Mouse (Mus musculus): ENCODE results near the gene Scn7a.

Gene Scn7a

GRCm38 (mm10) chr2:66784765-66785164 lies at the start of gene Scn7a:
Gene Scn7a, minus strand, starts transcription at chr2:66784914.
- DNase-seq: no peak

GRCm38 (mm10) chr2:66827729-66828128 lies 43.0 kb upstream of the Scn7a start:
- DNase-seq: no peak

GRCm38 (mm10) chr2:66819862-66820559 lies 35.3 kb upstream of the Scn7a start:
- no peak for DNase-seq

- DNase-seq: peak; percentile 5
Observed at GRCm38 (mm10) chr2:66799676-66800249, 15.0 kb upstream of the Scn7a start.

GRCm38 (mm10) chr2:66797493-66797892 lies 12.8 kb upstream of the Scn7a start:
- no peak for DNase-seq

GRCm38 (mm10) chr2:66791629-66792028 lies 6.9 kb upstream of the Scn7a start:
- DNase-seq: no peak

GRCm38 (mm10) chr2:66780884-66781283 lies 3.8 kb downstream of the Scn7a start:
- DNase-seq: no peak

- DNase-seq: no peak
Observed at GRCm38 (mm10) chr2:66767980-66768379, 16.7 kb downstream of the Scn7a start.

GRCm38 (mm10) chr2:66765170-66765569 lies 19.5 kb downstream of the Scn7a start:
- DNase-seq: no peak

- no peak for DNase-seq
Observed at GRCm38 (mm10) chr2:66762905-66763304, 21.8 kb downstream of the Scn7a start.

GRCm38 (mm10) chr2:66728002-66728401 lies 56.7 kb downstream of the Scn7a start:
- DNase-seq: no peak

GRCm38 (mm10) chr2:66727585-66727974 lies 57.1 kb downstream of the Scn7a start:
- peak; percentile 19 for DNase-seq

GRCm38 (mm10) chr2:66726878-66727584 lies 57.7 kb downstream of the Scn7a start:
- no peak for DNase-seq

GRCm38 (mm10) chr2:66712071-66712470 lies 72.6 kb downstream of the Scn7a start:
- DNase-seq: no peak

- no peak for DNase-seq
Observed at GRCm38 (mm10) chr2:66692300-66692699, 92.4 kb downstream of the Scn7a start.

- DNase-seq: no peak
Observed at GRCm38 (mm10) chr2:66661988-66662387, 122.7 kb downstream of the Scn7a start.

- no peak for DNase-seq
Observed at GRCm38 (mm10) chr2:66656430-66656829, 128.3 kb downstream of the Scn7a start.

- no peak for DNase-seq
Observed at GRCm38 (mm10) chr2:66655431-66655830, 129.3 kb downstream of the Scn7a start.

GRCm38 (mm10) chr2:66644384-66644783 lies 140.3 kb downstream of the Scn7a start:
- DNase-seq: no peak

GRCm38 (mm10) chr2:66634580-66635359 lies 149.9 kb downstream of the Scn7a start, which contains the start of gene Scn9a:
Gene Scn9a, minus strand, starts transcription at chr2:66634962.
- no peak for DNase-seq

GRCm38 (mm10) chr2:66632728-66633127 lies 152.0 kb downstream of the Scn7a start:
- DNase-seq: no peak
